Mouse (Mus musculus) forebrain, embryonic 16.5 days (tissue): ENCODE data around the gene Wdr34. TPM values are rescaled to one million over a fixed set of nuclear protein-coding genes. Genes with fewer than 3 reads are reported as not detected.
A peak's percentile ranks its signal among the peaks of the same experiment; 100 is the strongest.

Source experiments
- ATAC-seq: fragments of 200-750 bp; cut with Nextera tagmentation; 2 replicates; pipeline ENCODE4 v1.8.0; 2017; ENCODE audit warnings: mild to moderate bottlenecking, moderate library complexity
- H3K27ac ChIP-seq: fragments of 300-500 bp; sonication (generic); 2 replicates; pipeline ENCODE4 v1.5.1; 2014; ENCODE audit warnings: low read length, control low read depth
- H3K27me3 ChIP-seq: fragments of 300-500 bp; sonication (generic); replicated peaks from 2 replicates; pipeline ENCODE4 v1.6.1; 2014; ENCODE audit warnings: low read length; ENCODE audit not compliant: control insufficient read depth, insufficient read depth
- H3K36me3 ChIP-seq: fragments of 300-500 bp; sonication (generic); 2 replicates; pipeline ENCODE4 v1.6.1; 2014; ENCODE audit not compliant: control insufficient read depth, insufficient read depth
- H3K4me1 ChIP-seq: fragments of 300-500 bp; sonication (generic); replicated peaks from 2 replicates; pipeline ENCODE4 v1.6.1; 2014; ENCODE audit warnings: low read length; ENCODE audit not compliant: control insufficient read depth, insufficient read depth
- H3K4me2 ChIP-seq: fragments of 300-500 bp; sonication (generic); 2 replicates; pipeline ENCODE4 v1.6.1; 2014; ENCODE audit warnings: mild to moderate bottlenecking, low read length, control low read depth
- H3K4me3 ChIP-seq: fragments of 300-500 bp; sonication (generic); replicated peaks from 2 replicates; pipeline ENCODE4 v1.5.1; 2014; ENCODE audit warnings: mild to moderate bottlenecking, low read length, control low read depth
- H3K9ac ChIP-seq: fragments of 300-500 bp; sonication (generic); replicated peaks from 2 replicates; pipeline ENCODE4 v1.6.1; 2014; ENCODE audit warnings: low read depth, low read length, control low read depth
- H3K9me3 ChIP-seq: fragments of 300-500 bp; sonication (generic); 2 replicates; pipeline ENCODE4 v1.6.1; 2016; ENCODE audit warnings: low read length; ENCODE audit not compliant: control insufficient read depth
- WGBS: fragments of 180-500 bp; shearing (Covaris S2); extraction: QIAGEN DNeasy Blood & Tissue Kit; methylation state at CpG from one replicate; pipeline ENCODE4 v1.1.7; 2014; 5-methylcytosine and 5-hydroxymethylcytosine counted together
- polyA plus RNA-seq: library from polyadenylated mRNA; unstranded; fragments of >200 nt; fragmentation: Nextera tagmentation; extraction: Ambion mirVana; gene quantifications from 2 replicates; pipeline ENCODE4 v1.2.1, GENCODE M21; 2015

Wdr34 gene
- 70.2 and 83.3 TPM in 2 replicates for polyA plus RNA-seq

DNA sequence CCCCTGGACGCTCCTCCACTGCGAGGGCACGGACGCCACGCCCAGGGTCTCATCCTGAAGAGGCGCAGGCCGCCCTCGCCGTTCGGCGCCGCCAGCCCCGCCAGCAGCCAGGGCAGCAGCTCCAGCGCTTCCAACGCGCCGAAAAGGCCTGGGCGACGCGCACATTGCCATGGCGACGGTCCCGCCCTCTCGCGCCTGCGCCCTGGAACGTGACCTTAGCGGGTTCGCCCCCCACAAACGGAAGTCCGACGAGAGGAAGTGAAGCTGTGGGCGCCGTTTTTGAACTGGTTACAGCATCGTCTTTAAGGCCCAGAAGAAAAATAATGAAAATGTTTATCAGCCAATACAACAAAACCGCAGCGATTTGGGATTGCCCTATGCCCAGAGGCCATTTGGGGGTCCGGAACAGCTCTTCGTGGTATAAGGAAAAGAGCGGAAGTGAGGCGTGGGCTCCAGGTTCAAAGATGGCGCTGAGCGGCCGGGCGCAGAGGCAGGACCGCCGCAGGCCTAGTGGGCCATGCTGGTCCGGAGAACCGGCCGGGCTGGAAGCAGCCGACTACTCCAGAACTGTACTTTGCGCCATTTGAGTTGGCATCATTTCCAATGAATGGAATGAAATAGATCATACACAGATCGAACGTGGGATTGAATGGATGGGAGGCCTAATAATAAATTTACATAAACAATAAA lies at the start of gene Wdr34:
Gene Wdr34, minus strand, starts transcription at position 183 of the 690 bp plus-strand sequence.
- under 1% methylated on average over 54 of the region's 54 CpGs for WGBS
- Histone ChIP-seq H3K27ac (peak within 1 kb of the TSS; percentile 98), H3K4me3 (peak within 1 kb of the TSS; percentile 82), H3K27me3 (no peaks in the 10 kb centered on the region), H3K36me3 (no peaks in the 10 kb centered on the region), H3K9ac (peak within 1 kb of the TSS; percentile 79), H3K9me3 (no peaks in the 10 kb centered on the region), H3K4me1 (peaks cover 9% of the 10 kb centered on the region), H3K4me2 (peak within 1 kb of the TSS; percentile 69)
- ATAC-seq = peak; percentile 96

DNA sequence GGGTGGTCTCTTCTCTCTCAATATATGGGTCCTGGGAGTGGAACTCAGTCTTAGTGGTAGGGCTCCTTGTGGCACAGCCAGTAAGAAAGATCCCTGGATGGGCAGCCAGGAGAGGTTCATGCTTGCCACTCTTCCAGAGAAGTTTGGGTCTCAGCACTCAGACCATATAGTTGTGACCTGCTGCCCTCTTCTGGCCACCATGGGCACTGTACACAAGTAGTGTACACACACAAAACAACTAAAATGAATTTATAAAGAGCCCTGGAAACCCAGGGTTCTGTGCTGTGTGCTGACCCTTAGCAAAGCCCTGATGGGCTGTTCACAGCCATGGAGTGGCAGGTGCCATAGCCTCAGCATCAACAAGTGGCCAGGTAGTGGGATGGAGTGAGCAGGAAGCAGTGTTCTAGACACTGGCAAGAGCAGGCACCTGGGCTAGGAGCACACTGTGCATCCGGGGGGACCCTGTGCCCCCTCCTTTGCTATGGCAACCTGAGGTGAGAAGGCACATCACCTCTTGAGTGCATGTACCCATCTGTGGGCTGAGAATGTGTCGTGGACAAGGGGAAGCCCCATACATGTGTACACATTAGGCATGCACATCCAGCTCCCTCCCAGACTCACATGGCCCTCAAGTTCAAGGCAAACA lies 47.3 kb upstream of the Wdr34 start:
- 85% methylated on average over 2 of the region's 2 CpGs for WGBS
- no peak overlapping the region for H3K9ac ChIP-seq
- no peaks in the 10 kb centered on the region for H3K9me3 ChIP-seq
- no peak overlapping the region for H3K27ac ChIP-seq
- no peak overlapping the region for H3K4me2 ChIP-seq
- H3K4me1 ChIP-seq = peaks cover 19% of the 10 kb centered on the region
- peaks cover 11% of the 10 kb centered on the region for H3K36me3 ChIP-seq
- no peak overlapping the region for H3K4me3 ChIP-seq
- H3K27me3 ChIP-seq = no peaks in the 10 kb centered on the region
- ATAC-seq = no peak

DNA sequence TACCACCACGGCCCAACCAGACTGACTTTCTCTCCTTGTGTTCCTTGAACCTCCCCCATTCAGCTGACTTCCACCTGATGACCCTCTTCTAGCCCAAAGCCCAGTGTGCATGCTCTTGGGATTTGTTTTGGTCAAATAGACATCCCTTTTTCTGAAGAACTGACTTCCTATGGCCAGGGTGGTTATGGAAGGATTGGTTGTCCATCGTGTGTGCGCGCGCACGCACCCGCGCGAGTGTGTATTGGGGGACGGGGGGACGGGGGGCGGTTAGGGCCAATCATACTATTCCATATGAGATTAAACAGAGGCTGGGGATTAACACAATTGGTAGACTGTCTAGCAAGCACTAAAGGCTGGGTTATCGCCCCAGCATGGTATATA lies 45.5 kb upstream of the Wdr34 start:
- peak overlapping the region; percentile 25 for H3K27ac ChIP-seq
- H3K27me3 ChIP-seq = no peaks in the 10 kb centered on the region
- H3K4me3 ChIP-seq = peak overlapping the region; percentile 70
- no peaks in the 10 kb centered on the region for H3K9me3 ChIP-seq
- 2% methylated on average over 13 of the region's 13 CpGs for WGBS
- H3K9ac ChIP-seq = peak overlapping the region; percentile 67
- no peak for ATAC-seq
- H3K4me2 ChIP-seq = peak overlapping the region; percentile 97
- peaks cover 19% of the 10 kb centered on the region for H3K4me1 ChIP-seq
- peaks cover 2% of the 10 kb centered on the region; the same call in 1 of the 2 replicates for H3K36me3 ChIP-seq

DNA sequence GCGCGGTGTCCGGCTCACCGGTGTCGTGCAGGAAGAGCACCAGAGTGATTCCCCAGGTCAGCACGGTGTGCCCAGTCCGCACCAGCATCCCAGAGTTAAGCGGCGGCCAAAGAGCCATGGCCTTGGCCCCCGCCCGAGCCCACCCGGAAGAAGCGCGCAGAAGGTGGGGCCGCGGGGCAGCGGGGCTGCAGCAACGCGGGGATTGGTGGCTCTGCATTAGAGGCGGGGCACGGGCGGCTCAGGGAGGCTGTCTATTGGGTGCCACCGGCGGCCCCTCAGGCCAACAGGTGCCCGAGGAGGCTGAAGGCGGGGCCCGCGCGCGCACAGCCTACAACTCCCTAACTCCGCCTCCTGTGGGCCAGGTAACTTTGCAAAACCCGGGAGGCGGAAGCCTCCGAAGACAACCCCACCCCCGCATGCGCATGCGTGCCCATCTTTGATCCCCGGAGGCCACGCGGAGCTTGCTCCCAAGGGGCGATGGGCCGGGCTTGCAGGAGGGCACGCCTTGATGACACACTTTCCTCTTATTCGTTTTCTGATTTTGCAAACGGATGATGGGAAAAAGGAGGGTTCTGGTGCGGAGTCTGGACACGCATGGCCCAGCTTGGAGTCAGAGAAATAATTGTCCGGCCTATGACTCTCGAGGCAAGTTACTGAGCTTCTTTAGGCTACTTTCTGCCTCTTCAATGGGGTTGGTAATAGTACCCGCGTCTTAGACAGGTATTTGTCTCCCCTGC lies 45.0 kb upstream of the Wdr34 start, which contains the start of gene Zdhhc12:
Gene Zdhhc12, minus strand, starts transcription at position 178 of the 737 bp plus-strand sequence.
- Histone ChIP-seq H3K27ac (peak within 1 kb of the TSS; percentile 41), H3K4me1 (peaks cover 19% of the 10 kb centered on the region), H3K27me3 (no peaks in the 10 kb centered on the region), H3K9me3 (no peaks in the 10 kb centered on the region), H3K9ac (peak within 1 kb of the TSS; percentile 67), H3K4me3 (peak within 1 kb of the TSS; percentile 70), H3K4me2 (peak within 1 kb of the TSS; percentile 97), H3K36me3 (no peaks in the 10 kb centered on the region)
- under 1% methylated on average over 51 of the region's 51 CpGs for WGBS
- peak; percentile 97 for ATAC-seq

DNA sequence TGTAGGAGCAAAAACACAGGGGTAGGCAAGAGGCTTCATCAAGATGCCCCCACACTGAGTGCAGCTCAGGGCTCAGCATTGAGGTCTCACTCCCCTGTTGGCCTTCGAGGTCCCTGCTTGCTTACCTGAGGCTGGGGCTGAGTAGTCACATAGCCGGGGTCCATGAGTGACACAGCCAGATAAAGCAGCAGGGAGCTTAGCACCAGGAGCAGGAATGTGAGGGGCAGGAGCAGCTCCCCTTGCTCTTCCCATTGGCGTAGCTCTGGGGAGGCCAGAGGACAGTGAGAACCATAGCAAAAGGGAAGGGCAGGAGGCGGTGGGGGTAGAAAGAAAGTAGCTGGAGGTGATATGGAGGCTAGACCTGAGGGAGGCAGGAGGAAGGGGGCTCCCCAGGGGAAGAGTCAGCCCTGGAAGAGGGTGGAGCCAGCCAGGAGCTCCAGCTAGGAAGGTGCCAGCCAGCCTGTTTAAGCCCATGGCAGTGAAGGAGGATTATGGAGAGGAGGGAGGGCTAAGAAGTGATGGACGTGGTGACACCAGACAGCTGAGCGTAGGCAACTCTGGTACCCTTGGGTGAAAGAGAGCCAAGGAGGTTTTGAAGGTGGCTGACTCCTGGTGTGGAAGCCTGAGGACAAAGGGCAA lies 43.7 kb upstream of the Wdr34 start:
- no peaks in the 10 kb centered on the region for H3K27me3 ChIP-seq
- ATAC-seq = no peak
- no peak overlapping the region for H3K27ac ChIP-seq
- no peaks in the 10 kb centered on the region for H3K36me3 ChIP-seq
- no peaks in the 10 kb centered on the region for H3K9me3 ChIP-seq
- H3K4me3 ChIP-seq = no peak overlapping the region
- peaks cover 19% of the 10 kb centered on the region for H3K4me1 ChIP-seq
- H3K9ac ChIP-seq = no peak overlapping the region
- H3K4me2 ChIP-seq = no peak overlapping the region
- 56% methylated on average over 6 of the region's 6 CpGs for WGBS

DNA sequence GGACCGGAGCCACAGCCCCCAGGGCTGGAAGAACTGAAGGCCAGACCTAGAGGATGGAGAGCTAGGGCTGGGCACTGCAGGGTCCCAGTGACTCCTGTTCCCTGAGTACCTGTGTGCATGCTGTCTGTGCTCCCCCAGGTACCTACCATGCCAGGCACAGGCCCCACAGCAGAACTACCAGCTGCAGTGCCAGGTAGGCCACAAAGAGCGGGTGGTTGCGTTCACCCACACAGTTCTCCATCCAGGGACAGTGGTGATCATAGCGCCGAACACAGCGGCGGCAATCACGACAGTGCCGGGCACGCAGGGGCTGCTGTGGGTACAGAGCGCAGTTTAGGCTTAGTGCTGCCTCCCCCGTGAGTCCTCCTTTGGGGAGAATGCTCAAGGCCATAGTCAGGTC lies 42.8 kb upstream of the Wdr34 start:
- Histone ChIP-seq H3K4me1 (peaks cover 19% of the 10 kb centered on the region), H3K4me3 (no peak overlapping the region), H3K27me3 (no peaks in the 10 kb centered on the region), H3K9ac (no peak overlapping the region), H3K27ac (no peak overlapping the region), H3K9me3 (no peaks in the 10 kb centered on the region), H3K4me2 (no peak overlapping the region), H3K36me3 (no peaks in the 10 kb centered on the region)
- ATAC-seq = no peak
- WGBS = 92% methylated on average over 12 of the region's 12 CpGs

DNA sequence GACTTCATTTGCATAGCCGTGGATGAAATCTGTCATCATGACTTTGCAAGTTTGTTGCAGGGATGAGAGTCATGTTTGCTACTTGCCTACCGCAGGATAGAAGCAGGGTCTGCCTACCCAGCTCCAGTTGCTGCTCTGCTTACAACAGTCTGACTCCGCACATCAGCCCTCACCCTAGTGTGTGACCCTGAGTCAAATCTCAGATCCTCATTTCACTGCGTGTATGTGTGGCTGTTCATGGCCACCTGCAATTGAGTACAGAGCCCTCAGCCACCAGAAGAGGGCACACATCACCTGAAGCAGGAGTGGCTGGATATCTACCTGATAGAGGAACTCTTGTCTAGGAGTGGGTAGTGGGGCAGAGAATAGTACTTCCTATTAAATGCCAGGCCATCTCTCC lies 38.6 kb upstream of the Wdr34 start:
- no peak overlapping the region for H3K4me2 ChIP-seq
- H3K9ac ChIP-seq = no peak overlapping the region
- H3K4me3 ChIP-seq = no peak overlapping the region
- H3K9me3 ChIP-seq = no peaks in the 10 kb centered on the region
- 94% methylated on average over 4 of the region's 4 CpGs for WGBS
- no peaks in the 10 kb centered on the region for H3K27me3 ChIP-seq
- H3K36me3 ChIP-seq = no peaks in the 10 kb centered on the region
- no peak overlapping the region for H3K27ac ChIP-seq
- 0 out of 2 replicates have a peak, but pooled peaks cover 4% of the 10 kb centered on the region for H3K4me1 ChIP-seq
- no peak for ATAC-seq

DNA sequence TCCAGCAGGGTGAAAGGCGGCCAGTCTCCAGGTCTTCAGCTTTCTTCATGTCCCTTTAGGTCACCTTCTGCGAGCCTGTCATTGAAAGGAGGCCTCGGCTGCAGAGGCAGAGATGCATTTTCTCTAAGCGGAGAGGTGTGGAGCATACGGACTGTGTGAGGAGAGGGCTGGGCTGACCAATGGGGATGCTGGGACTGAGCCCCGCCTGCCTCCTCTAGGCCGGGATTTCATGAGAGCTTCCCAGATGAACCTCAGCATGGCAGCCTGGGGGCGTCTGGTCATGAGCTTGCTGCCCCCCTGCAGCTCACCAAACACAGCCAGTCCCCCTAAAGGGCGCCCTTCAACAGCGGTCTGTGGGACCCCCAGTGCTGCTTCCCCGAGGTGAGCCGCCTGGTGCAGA lies 36.0 kb upstream of the Wdr34 start:
- Histone ChIP-seq H3K4me2 (peak overlapping the region; percentile 34), H3K4me3 (peak overlapping the region; percentile 18; the same call in 1 of the 2 replicates), H3K36me3 (no peaks in the 10 kb centered on the region), H3K9ac (peak overlapping the region; percentile 36), H3K27ac (no peak overlapping the region), H3K4me1 (0 out of 2 replicates have a peak, but pooled peaks cover 4% of the 10 kb centered on the region), H3K9me3 (no peaks in the 10 kb centered on the region), H3K27me3 (no peaks in the 10 kb centered on the region)
- ATAC-seq = no peak
- WGBS = 16% methylated on average over 11 of the region's 12 CpGs

DNA sequence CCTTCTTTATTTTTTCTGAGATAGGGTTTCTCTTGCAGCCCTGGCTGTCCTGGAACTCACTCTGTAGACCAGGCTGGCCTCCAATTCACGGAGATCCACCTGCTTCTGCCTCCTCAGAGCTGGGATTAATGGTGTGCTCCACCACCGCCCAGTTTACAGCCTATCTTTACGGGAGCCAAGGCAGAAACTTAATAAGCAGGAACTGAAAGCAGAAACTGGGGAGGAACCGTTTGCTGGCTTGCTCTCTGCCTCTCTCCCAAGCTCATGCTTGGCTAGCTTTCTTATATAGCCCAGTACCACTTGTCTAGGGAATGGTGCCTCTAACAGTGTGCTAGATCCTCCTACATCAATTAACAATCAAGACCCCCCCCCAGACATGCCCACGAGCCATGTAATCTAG lies 35.4 kb upstream of the Wdr34 start:
- H3K27me3 ChIP-seq = no peaks in the 10 kb centered on the region
- H3K9me3 ChIP-seq = no peaks in the 10 kb centered on the region
- WGBS = 52% methylated on average over 5 of the region's 5 CpGs
- H3K9ac ChIP-seq = no peak overlapping the region; the same call in 1 of the 2 replicates
- H3K36me3 ChIP-seq = no peaks in the 10 kb centered on the region
- no peak overlapping the region for H3K4me3 ChIP-seq
- 0 out of 2 replicates have a peak, but pooled peaks cover 4% of the 10 kb centered on the region for H3K4me1 ChIP-seq
- H3K4me2 ChIP-seq = no peak overlapping the region
- ATAC-seq = no peak
- H3K27ac ChIP-seq = no peak overlapping the region
